Mouse (Mus musculus) lung, embryonic 14.5 days (tissue): ENCODE measurements around the gene Asb7. TPM values are rescaled to one million over a fixed set of nuclear protein-coding genes. Genes with fewer than 3 reads are reported as not detected.
A peak's percentile ranks its signal among the peaks of the same experiment; 100 is the strongest.

ENCODE experiments used
- ATAC-seq: fragments of 200-750 bp; cut with Nextera tagmentation; 2 replicates; pipeline ENCODE4 v1.8.0; 2017; ENCODE audit warnings: mild to moderate bottlenecking, moderate TSS enrichment, moderate library complexity; ENCODE audit not compliant: insufficient read depth
- DNase-seq: peaks from one replicate; pipeline ENCODE4 v3.0.0-alpha.2; 2015
- H3K27ac ChIP-seq: fragments of 300-500 bp; sonication (generic); 2 replicates; pipeline ENCODE4 v1.5.1; 2014; ENCODE audit warnings: low read depth, mild to moderate bottlenecking, moderate library complexity
- H3K27me3 ChIP-seq: fragments of 300-500 bp; sonication (generic); 2 replicates; pipeline ENCODE4 v1.6.1; 2014; ENCODE audit warnings: low read length, control low read depth; ENCODE audit not compliant: insufficient read depth
- H3K36me3 ChIP-seq: fragments of 300-500 bp; sonication (generic); 2 replicates; pipeline ENCODE4 v1.6.1; 2014; ENCODE audit warnings: control low read depth; ENCODE audit not compliant: insufficient read depth
- H3K4me1 ChIP-seq: fragments of 300-500 bp; sonication (generic); 2 replicates; pipeline ENCODE4 v1.6.1; 2014; ENCODE audit warnings: antibody characterized with exemption, control low read depth; ENCODE audit not compliant: insufficient read depth
- H3K4me2 ChIP-seq: fragments of 300-500 bp; sonication (generic); 2 replicates; pipeline ENCODE4 v1.6.1; 2014; ENCODE audit warnings: mild to moderate bottlenecking
- H3K4me3 ChIP-seq: fragments of 300-500 bp; sonication (generic); 2 replicates; pipeline ENCODE4 v1.5.1; 2014; ENCODE audit warnings: low read depth, low read length
- H3K9ac ChIP-seq: fragments of 300-500 bp; sonication (generic); 2 replicates; pipeline ENCODE4 v1.6.1; 2014
- H3K9me3 ChIP-seq: fragments of 300-500 bp; sonication (generic); 2 replicates; pipeline ENCODE4 v1.6.1; 2016; ENCODE audit warnings: low read depth, low read length, control low read depth
- CTCF ChIP-seq: IDR thresholded peaks from 2 replicates; pipeline ENCODE4 v1.5.1; 2016; ENCODE audit warnings: antibody characterized with exemption, low read depth
- WGBS: fragments of 180-500 bp; shearing (Covaris S2); extraction: QIAGEN DNeasy Blood & Tissue Kit; methylation state at CpG from one replicate; pipeline ENCODE4 v1.1.7; 2014; 5-methylcytosine and 5-hydroxymethylcytosine counted together
- polyA plus RNA-seq: library from polyadenylated mRNA; unstranded; fragments of >200 nt; fragmentation: Nextera tagmentation; extraction: Ambion mirVana; gene quantifications from 2 replicates; pipeline ENCODE4 v1.2.1, GENCODE M21; 2014

The Asb7 gene
- 16.1 and 16.7 TPM in 2 replicates for polyA plus RNA-seq

GRCm38 (mm10) chr7:66689294-66689619, at the start of gene Asb7:
Gene Asb7 (minus strand): TSS chr7:66689596.
- H3K36me3 ChIP-seq = no peaks in the 10 kb centered on the region
- H3K27ac ChIP-seq = peak within 1 kb of the TSS; percentile 84
- peak within 1 kb of the TSS; percentile 83 for H3K4me2 ChIP-seq
- DNase-seq (no peak), ATAC-seq (no peak)
- peak within 1 kb of the TSS; percentile 74 for H3K9ac ChIP-seq
- H3K4me1 ChIP-seq = peaks cover 6% of the 10 kb centered on the region; the same call in 1 of the 2 replicates
- TF ChIP-seq CTCF = peak; percentile 16; the same call in 1 of the 2 replicates
- H3K27me3 ChIP-seq = no peaks in the 10 kb centered on the region
- H3K4me3 ChIP-seq = peak within 1 kb of the TSS; percentile 74
- under 1% methylated on average over 18 of the region's 18 CpGs for WGBS
- no peaks in the 10 kb centered on the region for H3K9me3 ChIP-seq

GRCm38 (mm10) chr7:66737418-66737817, 48.0 kb upstream of the Asb7 start:
- no peaks in the 10 kb centered on the region for H3K4me1 ChIP-seq
- no peak overlapping the region for H3K9ac ChIP-seq
- TF ChIP-seq CTCF = no peak
- H3K4me2 ChIP-seq = no peak overlapping the region
- no peak for ATAC-seq
- no peaks in the 10 kb centered on the region for H3K9me3 ChIP-seq
- H3K27ac ChIP-seq = no peak overlapping the region
- 79% methylated on average over 4 of the region's 4 CpGs for WGBS
- no peaks in the 10 kb centered on the region for H3K36me3 ChIP-seq
- DNase-seq = no peak
- H3K4me3 ChIP-seq = no peak overlapping the region
- no peaks in the 10 kb centered on the region for H3K27me3 ChIP-seq

GRCm38 (mm10) chr7:66734993-66735392, 45.6 kb upstream of the Asb7 start:
- no peak overlapping the region for H3K4me2 ChIP-seq
- H3K27me3 ChIP-seq = no peaks in the 10 kb centered on the region
- no peak overlapping the region for H3K27ac ChIP-seq
- no peak for TF ChIP-seq CTCF
- no peaks in the 10 kb centered on the region for H3K9me3 ChIP-seq
- DNase-seq = no peak
- H3K36me3 ChIP-seq = no peaks in the 10 kb centered on the region
- H3K9ac ChIP-seq = no peak overlapping the region
- no peak overlapping the region for H3K4me3 ChIP-seq
- ATAC-seq = no peak
- no peaks in the 10 kb centered on the region for H3K4me1 ChIP-seq
- 79% methylated on average over 6 of the region's 6 CpGs for WGBS

- Histone ChIP-seq H3K4me3 (no peak overlapping the region), H3K9me3 (no peaks in the 10 kb centered on the region), H3K27me3 (no peaks in the 10 kb centered on the region), H3K4me1 (no peaks in the 10 kb centered on the region), H3K27ac (no peak overlapping the region), H3K9ac (no peak overlapping the region), H3K36me3 (no peaks in the 10 kb centered on the region), H3K4me2 (no peak overlapping the region)
- DNase-seq (no peak), ATAC-seq (no peak)
- 93% methylated on average over 4 of the region's 4 CpGs for WGBS
- no peak for TF ChIP-seq CTCF
Observed at GRCm38 (mm10) chr7:66734466-66734865, 45.1 kb upstream of the Asb7 start.

- no peak overlapping the region for H3K27ac ChIP-seq
- DNase-seq (no peak), ATAC-seq (no peak)
- no peak overlapping the region for H3K4me2 ChIP-seq
- H3K36me3 ChIP-seq = no peaks in the 10 kb centered on the region
- H3K4me1 ChIP-seq = no peaks in the 10 kb centered on the region
- no peak overlapping the region for H3K9ac ChIP-seq
- H3K4me3 ChIP-seq = no peak overlapping the region
- no peaks in the 10 kb centered on the region for H3K27me3 ChIP-seq
- H3K9me3 ChIP-seq = no peaks in the 10 kb centered on the region
- TF ChIP-seq CTCF = no peak
- WGBS = 91% methylated on average over 11 of the region's 11 CpGs
Observed at GRCm38 (mm10) chr7:66733882-66734281, 44.5 kb upstream of the Asb7 start.

- Histone ChIP-seq H3K36me3 (no peaks in the 10 kb centered on the region), H3K4me3 (no peak overlapping the region), H3K4me2 (no peak overlapping the region), H3K27me3 (no peaks in the 10 kb centered on the region), H3K9ac (no peak overlapping the region), H3K9me3 (no peaks in the 10 kb centered on the region), H3K4me1 (no peaks in the 10 kb centered on the region), H3K27ac (no peak overlapping the region)
- TF ChIP-seq CTCF = no peak
- DNase-seq = no peak
- no peak for ATAC-seq
- 90% methylated on average over 17 of the region's 17 CpGs for WGBS
Observed at GRCm38 (mm10) chr7:66733431-66733830, 44.0 kb upstream of the Asb7 start.

GRCm38 (mm10) chr7:66729232-66729631, 39.8 kb upstream of the Asb7 start:
- H3K4me2 ChIP-seq = no peak overlapping the region
- no peaks in the 10 kb centered on the region for H3K4me1 ChIP-seq
- ATAC-seq (no peak), DNase-seq (no peak)
- no peak overlapping the region for H3K4me3 ChIP-seq
- no peak overlapping the region for H3K27ac ChIP-seq
- H3K27me3 ChIP-seq = no peaks in the 10 kb centered on the region
- H3K36me3 ChIP-seq = no peaks in the 10 kb centered on the region
- H3K9me3 ChIP-seq = no peaks in the 10 kb centered on the region
- no peak overlapping the region for H3K9ac ChIP-seq
- no peak for TF ChIP-seq CTCF
- WGBS = 76% methylated on average over 2 of the region's 2 CpGs

- Histone ChIP-seq H3K4me2 (no peak overlapping the region), H3K9me3 (no peaks in the 10 kb centered on the region), H3K27ac (no peak overlapping the region), H3K4me1 (no peaks in the 10 kb centered on the region), H3K9ac (no peak overlapping the region), H3K36me3 (no peaks in the 10 kb centered on the region), H3K27me3 (no peaks in the 10 kb centered on the region), H3K4me3 (no peak overlapping the region)
- DNase-seq (no peak), ATAC-seq (no peak)
- no peak for TF ChIP-seq CTCF
- 91% methylated on average over 6 of the region's 6 CpGs for WGBS
Observed at GRCm38 (mm10) chr7:66728072-66728471, 38.7 kb upstream of the Asb7 start.
